Mouse (Mus musculus) kidney, postnatal 36 days (tissue): Measurements from ENCODE around the gene Rabggtb.

ENCODE experiments used
- DNase-seq, 2 experiments: peaks; one replicate each; pipeline ENCODE4 v3.0.0; 2021 to 2022; ENCODE audit warnings: mixed read lengths in 2 of 2

Gene Rabggtb

GRCm38 (mm10) chr3:153917200-153917599 lies 4.4 kb upstream of the Rabggtb start:
- DNase-seq, result peak in 1 of 2 experiments; percentile 31

DNA sequence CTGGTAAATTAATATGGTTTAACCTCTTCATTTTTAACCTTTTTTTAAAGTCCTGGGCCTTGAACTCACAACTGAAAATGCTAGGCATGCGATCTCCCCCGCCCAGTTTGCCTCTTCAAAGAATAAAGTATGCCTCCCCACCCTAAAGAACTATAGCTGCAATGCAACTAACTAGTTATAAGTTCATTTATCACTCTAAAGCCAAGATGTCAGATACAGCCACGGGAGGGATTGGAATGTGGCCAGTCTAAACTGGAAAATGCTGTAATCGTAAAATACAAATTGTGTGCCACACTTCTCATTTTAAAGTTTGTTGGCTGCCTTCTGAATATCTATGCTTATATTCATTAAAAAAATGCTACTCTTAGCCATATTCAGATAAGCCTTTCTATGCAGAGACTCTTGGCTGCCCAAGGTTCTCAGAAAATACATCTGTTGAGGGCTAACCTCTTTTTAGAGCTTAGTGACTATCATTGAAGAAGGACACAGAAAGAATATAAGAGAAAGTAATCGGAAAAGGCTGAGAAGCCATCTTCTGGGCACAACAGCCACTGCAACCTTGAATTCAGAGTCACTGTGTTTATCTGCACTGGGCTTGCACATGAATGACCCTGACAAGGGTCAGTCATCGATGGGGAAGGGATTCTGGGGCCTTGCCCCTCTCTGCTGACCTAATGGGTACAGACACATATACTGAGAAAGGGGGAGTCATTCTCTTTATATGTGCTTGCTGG lies 868 bp upstream of the Rabggtb start:
- DNase-seq, result no peak

GRCm38 (mm10) chr3:153911882-153912440 lies 848 bp downstream of the Rabggtb start:
- DNase-seq, result peak in 1 of 2 experiments; percentile 35

- peak; percentile 31 to 62 for DNase-seq
These were observed 1.5 kb downstream of the Rabggtb start for GRCm38 (mm10) chr3:153911197-153911881.

DNA sequence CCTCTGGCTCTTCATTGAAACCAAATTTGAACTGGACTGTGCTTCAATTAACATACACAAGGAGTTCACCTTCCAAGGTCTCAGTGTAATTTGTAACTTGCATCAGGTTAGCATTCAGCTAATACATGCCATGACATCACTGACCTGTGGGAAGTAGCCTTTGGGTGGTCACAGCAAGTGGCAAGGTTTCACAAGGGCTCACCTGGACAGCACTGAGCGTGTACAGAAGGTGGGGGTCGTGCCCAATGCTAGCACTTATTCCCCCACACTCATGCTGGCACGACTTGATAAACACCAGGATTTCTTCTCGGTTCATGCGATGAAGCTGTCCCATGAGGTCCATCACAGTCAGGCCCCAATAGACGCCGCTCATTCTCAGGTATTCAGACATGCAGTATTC lies 2.3 kb downstream of the Rabggtb start:
- no peak for DNase-seq

DNA sequence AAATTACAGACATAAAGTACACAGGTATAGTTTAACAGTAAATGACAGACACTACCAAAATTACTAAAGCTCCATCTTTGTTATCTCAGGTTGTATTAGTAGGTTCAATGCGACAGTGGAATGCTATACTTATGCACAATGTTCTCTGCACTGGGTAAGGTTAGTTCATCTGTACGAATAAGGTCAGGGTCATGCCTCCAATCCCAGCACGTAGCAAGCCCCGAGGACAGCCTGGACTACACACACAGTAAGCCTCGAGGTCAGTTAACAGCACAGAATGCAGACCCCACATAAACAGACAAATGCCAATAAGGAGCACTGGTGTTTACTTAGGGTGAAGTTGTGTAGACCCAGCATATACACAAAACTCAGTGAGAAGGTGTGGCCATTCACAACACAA lies 3.9 kb downstream of the Rabggtb start:
- DNase-seq, result no peak

GRCm38 (mm10) chr3:153906136-153906871 lies 6.5 kb downstream of the Rabggtb start, which contains the start of gene Msh4:
TSS of gene Msh4 (minus strand) at chr3:153906138.
- DNase-seq, result no peak

DNA sequence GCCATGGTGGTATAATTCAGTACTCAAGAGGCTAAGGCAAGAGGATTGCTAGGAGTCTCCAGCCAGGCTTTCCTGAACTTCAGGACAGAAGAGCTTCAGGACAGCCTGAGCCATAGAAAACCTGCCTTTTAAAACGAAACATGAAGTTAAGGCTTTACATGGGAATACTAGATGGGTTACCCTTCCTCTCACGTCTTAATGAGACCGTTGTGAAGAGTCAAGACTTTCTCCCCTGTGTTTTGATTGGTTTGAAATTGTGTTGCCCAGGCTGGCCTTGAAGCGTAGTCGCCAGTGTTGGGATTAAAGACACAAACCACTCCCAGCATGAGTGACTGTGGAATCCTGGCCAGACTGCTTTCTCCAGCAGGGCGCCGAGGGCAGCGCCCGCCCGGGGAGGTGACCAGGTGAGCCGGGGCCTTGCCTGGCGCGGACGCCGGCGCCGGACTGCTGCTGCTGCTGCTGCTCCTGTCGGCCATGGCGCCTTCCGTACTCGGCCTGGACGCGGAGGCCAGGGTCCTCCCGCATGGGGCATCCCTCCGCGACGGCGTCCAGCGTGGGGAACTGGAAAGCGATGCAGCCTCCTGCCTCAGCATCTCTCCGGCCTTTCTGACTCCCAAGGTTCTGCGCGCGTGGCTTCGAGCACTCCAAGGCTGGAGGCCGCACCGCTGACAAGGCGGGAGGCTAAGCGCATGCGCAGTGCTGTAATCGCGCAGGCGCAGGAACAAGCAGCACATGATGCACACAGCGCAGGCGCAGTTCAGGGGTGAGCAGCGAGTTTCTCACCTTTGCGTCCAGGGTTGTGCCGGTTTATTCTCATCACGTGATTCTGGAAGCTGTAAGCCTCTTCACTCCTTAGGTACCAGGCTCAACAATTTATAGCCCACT lies 7.3 kb downstream of the Rabggtb start:
- DNase-seq, result peak in 1 of 2 experiments; percentile 37

GRCm38 (mm10) chr3:153904586-153904985 lies 8.2 kb downstream of the Rabggtb start:
- peak; percentile 78 to 84 for DNase-seq

DNA sequence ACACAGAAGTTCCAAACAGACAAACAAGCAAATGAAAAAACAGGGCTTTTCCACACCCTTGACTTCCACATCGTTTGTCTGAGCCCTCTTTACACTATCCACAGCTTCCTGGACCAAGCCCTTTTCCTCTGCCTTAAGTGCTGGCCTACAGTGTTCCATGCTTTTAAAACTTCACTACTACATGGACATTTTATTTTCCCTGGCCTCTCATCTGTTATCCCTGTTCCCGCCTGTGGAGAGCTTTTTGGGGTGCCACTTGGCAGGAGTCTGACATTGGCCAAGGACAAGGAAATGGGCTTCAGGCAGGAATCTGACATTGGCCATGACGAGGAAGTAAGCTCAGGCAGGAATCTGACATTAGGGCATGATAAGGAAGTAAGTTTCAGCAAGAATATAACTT lies 10.2 kb downstream of the Rabggtb start:
- DNase-seq, result no peak

GRCm38 (mm10) chr3:153901904-153902303 lies 10.9 kb downstream of the Rabggtb start:
- no peak for DNase-seq

DNA sequence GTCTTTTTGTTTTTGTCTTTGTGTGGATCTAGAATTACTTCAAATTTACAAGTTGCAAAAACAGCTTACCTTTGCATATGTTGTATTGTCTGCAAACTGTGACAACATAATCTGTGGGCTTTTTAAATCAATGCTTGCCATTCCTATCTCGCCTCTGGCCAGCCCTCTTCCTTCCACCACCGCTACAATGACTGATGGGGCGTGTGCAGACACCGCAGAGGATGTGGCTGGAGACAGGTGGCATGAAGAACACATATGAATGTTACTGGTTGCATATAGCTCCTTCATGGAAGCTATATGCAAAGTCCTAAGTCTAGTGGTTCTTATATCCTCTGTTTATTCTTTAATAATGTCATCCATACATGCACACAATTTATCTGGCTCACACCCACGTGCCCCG lies 15.6 kb downstream of the Rabggtb start:
- no peak for DNase-seq

DNA sequence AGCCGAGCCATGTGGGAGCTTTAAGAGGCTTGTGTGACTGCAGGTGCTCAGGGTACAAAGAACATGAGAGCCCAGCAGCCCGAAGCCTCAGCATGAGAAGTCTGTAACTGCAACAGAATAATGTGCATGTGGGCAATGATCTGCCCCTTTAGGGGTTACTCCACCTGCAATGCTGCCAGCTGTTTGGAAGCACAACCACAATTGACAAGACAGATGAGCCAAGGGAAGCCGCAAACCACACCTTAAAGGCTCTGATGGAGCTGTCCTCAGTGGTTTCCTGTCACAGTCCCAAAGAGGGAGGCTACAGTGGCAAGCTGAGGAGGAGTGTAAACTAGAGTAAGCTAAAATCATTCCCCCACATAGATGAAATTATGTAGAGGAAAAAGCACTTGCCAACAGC lies 17.4 kb downstream of the Rabggtb start:
- no peak for DNase-seq

GRCm38 (mm10) chr3:153889188-153889781 lies 23.5 kb downstream of the Rabggtb start:
- DNase-seq, result no peak

- no peak for DNase-seq
These were observed 24.7 kb downstream of the Rabggtb start for GRCm38 (mm10) chr3:153888141-153888540.

DNA sequence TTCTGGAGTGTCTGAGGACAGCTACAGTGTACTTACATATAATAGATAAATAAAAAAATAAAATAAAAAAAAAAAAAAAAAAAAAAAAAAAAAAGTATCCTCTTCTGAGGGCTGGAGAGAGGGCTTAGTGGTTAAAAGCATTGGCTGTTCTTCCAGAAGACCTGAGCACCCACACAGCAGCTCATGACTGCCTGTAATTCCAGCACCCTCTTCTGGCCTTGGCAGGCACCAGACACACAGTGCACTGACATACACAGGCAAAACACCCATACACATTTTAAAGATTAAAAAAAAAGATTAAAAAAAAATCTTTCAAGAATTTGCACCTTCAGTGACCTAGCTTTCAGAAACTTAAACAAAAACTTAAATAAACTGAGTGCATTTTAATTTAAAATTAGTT lies 26.5 kb downstream of the Rabggtb start:
- DNase-seq, result peak in 1 of 2 experiments; percentile 35

DNA sequence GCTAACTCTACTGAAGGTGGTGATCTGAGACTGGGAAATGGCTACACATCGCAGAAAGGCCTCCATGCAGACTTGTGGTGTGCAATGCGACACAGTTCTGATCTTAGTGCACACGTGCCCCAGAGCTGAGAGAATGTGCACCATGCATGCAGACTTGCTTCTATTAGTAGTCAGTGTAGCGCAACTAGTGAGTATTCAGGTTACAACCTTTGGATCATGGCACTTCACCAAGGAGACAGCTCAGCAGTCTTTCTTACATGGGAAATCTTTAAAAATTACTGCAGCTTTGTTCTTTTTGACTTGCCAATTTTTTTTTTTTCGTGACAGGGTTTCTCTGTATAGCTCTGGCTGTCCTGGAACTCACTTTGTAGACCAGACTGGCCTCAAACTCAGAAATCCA lies 41.4 kb downstream of the Rabggtb start:
- DNase-seq, result peak; percentile 67 to 76

DNA sequence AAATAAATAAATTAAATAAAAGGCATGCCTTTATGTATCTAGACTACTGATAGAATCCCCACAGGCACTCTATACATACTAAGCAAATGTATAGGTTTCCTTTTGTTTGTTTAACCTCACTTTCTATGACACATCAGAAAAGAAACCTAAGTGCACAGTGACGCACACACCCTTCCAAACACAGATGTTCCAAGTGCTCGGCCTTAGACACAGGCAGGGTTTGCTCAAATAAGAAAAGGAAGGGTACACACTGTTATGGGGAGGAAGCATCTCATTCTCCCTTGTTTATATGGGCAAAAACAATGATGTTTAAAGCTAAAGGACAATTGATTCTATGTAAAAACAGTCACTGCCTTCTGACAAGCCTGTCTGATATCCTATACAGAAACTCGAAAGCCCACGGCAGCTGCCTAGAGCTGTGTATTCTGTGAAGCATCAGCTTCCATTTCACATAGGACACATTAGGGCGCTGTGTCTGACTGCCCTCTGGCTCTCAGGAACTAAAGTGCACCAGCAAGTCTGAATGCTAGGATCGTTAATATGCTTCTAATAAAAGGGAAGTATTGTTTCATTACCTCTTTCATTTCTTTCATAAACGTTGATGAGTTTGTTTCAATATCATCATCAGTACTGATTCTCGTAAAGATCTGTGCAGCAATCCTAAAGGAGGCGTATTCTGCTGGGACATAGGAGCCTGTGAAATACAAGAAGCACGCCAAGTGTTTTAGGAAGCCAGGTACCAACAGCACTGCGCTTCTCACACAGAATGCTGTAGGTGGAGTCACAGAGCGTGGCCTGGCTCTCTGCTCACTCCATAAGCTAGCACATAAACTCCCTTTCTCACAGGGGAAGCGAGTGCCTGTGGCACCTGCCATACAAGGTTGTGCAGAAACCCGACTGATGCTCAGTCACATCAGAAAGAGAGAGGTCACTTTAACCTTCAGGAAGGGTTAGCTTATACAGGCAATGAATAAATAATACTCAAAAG lies 45.4 kb downstream of the Rabggtb start:
- DNase-seq, result no peak

- no peak for DNase-seq
These were observed 48.0 kb downstream of the Rabggtb start for GRCm38 (mm10) chr3:153864636-153865429.

DNA sequence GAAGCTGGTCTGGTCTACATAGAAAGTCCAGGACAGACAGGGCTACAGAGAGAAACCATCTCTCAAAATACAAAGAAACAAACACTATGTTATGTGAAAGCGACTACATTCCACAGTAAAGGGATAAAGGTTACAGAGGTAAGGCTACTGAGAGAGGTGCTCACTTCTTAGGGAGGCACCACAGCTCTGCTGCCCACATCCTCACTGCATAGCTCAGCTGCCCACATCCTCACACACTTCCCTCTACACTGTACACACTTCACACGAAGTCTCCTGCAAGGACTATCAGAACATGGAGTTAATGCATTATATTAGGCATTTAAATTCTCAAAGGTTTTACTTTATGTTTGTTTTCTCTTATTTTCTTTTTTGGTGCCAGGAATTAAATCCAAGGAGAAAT lies 49.0 kb downstream of the Rabggtb start:
- DNase-seq, result no peak
